Mouse (Mus musculus) megakaryocyte, embryonic 14.5 days (primary cell): ENCODE results near the gene Atp2b4. TPM values are rescaled to one million over a fixed set of nuclear protein-coding genes. Genes with fewer than 3 reads are reported as not detected.
"Not testable (repeated sequence)": the region's sequence is repeated elsewhere in the genome, so short reads cannot be mapped to it uniquely, and the experiment has no call there.

Source experiments
- H3K27me3 ChIP-seq: replicated peaks from 2 replicates; pipeline ENCODE3; 2012; ENCODE audit warnings: inconsistent platforms
- H3K36me3 ChIP-seq: replicated peaks from 2 replicates; pipeline ENCODE3; 2012; ENCODE audit warnings: low read length, inconsistent platforms, mixed read lengths
- H3K4me1 ChIP-seq: 2 replicates; pipeline ENCODE4 v1.6.1; 2012; ENCODE audit warnings: inconsistent platforms
- H3K4me3 ChIP-seq: replicated peaks from 2 replicates; pipeline ENCODE3; 2012; ENCODE audit warnings: moderate library complexity, mild to moderate bottlenecking, inconsistent platforms
- H3K9me3 ChIP-seq: 2 replicates; pipeline ENCODE4 v1.6.1; 2012; ENCODE audit warnings: inconsistent platforms
- FLI1 ChIP-seq: IDR thresholded peaks from 2 replicates; pipeline ENCODE4 v1.6.1; 2012; ENCODE audit warnings: low read length, inconsistent platforms, mixed read lengths
- GATA1 ChIP-seq: IDR thresholded peaks from 3 replicates; pipeline ENCODE4 v1.6.1; 2012; ENCODE audit warnings: mixed read lengths, low read length, inconsistent platforms, borderline replicate concordance
- polyA plus RNA-seq: library from polyadenylated mRNA; stranded (reverse); fragments of >175 nt; gene quantifications from 2 replicates; pipeline ENCODE4 v1.2.3, GENCODE M21; 2012; ENCODE audit warnings: low replicate concordance; ENCODE audit not compliant: insufficient read depth

The Atp2b4 gene
- polyA plus RNA-seq, 1 experiment, result 3.9 TPM

GRCm38 (mm10) chr1:133711376-133711775 lies 89.5 kb downstream of the Atp2b4 start:
- TF ChIP-seq GATA1 (no peak), FLI1 (no peak)
- Histone ChIP-seq H3K36me3 (peaks cover 73% of the 10 kb centered on the region), H3K4me1 (0 out of 2 replicates have a peak, but pooled peaks cover under 1% of the 10 kb centered on the region), H3K4me3 (no peak overlapping the region), H3K9me3 (no peaks in the 10 kb centered on the region), H3K27me3 (no peaks in the 10 kb centered on the region)

- H3K4me3 ChIP-seq, result no peak overlapping the region
- H3K36me3 ChIP-seq, result peaks cover 74% of the 10 kb centered on the region
- H3K9me3 ChIP-seq, result no peaks in the 10 kb centered on the region
- H3K4me1 ChIP-seq, result no peaks in the 10 kb centered on the region
- TF ChIP-seq FLI1 (no peak), GATA1 (no peak)
- H3K27me3 ChIP-seq, result no peaks in the 10 kb centered on the region
Observed at GRCm38 (mm10) chr1:133710895-133711294, 89.9 kb downstream of the Atp2b4 start.

GRCm38 (mm10) chr1:133709292-133709691 lies 91.5 kb downstream of the Atp2b4 start:
- H3K9me3 ChIP-seq, result no peaks in the 10 kb centered on the region
- H3K36me3 ChIP-seq, result peaks cover 68% of the 10 kb centered on the region
- no peak for TF ChIP-seq FLI1
- TF ChIP-seq GATA1, result no peak
- no peak overlapping the region for H3K4me3 ChIP-seq
- H3K27me3 ChIP-seq, result no peaks in the 10 kb centered on the region
- H3K4me1 ChIP-seq, result no peaks in the 10 kb centered on the region

GRCm38 (mm10) chr1:133701824-133702223 lies 99.0 kb downstream of the Atp2b4 start:
- peaks cover 29% of the 10 kb centered on the region for H3K36me3 ChIP-seq
- H3K27me3 ChIP-seq, H3K4me3 ChIP-seq, H3K4me1 ChIP-seq, H3K9me3 ChIP-seq: not testable (repeated sequence)

GRCm38 (mm10) chr1:133697935-133698620 lies 102.8 kb downstream of the Atp2b4 start:
- no peaks in the 10 kb centered on the region for H3K9me3 ChIP-seq
- H3K27me3 ChIP-seq, result no peaks in the 10 kb centered on the region
- H3K36me3 ChIP-seq, result peaks cover 5% of the 10 kb centered on the region
- no peak overlapping the region for H3K4me3 ChIP-seq
- peaks cover 30% of the 10 kb centered on the region for H3K4me1 ChIP-seq
- TF ChIP-seq GATA1 (no peak), FLI1 (no peak)

GRCm38 (mm10) chr1:133695901-133696300 lies 104.9 kb downstream of the Atp2b4 start:
- no peaks in the 10 kb centered on the region for H3K36me3 ChIP-seq
- H3K27me3 ChIP-seq, result no peaks in the 10 kb centered on the region
- H3K4me1 ChIP-seq, result peaks cover 35% of the 10 kb centered on the region
- TF ChIP-seq GATA1 (no peak), FLI1 (no peak)
- H3K4me3 ChIP-seq, result no peak overlapping the region
- H3K9me3 ChIP-seq, result no peaks in the 10 kb centered on the region

GRCm38 (mm10) chr1:133694876-133695275 lies 106.0 kb downstream of the Atp2b4 start:
- H3K4me1 ChIP-seq, result peaks cover 43% of the 10 kb centered on the region
- H3K4me3 ChIP-seq, result peak overlapping the region; percentile 48
- no peaks in the 10 kb centered on the region for H3K36me3 ChIP-seq
- no peaks in the 10 kb centered on the region for H3K9me3 ChIP-seq
- TF ChIP-seq GATA1 (no peak), FLI1 (no peak)
- no peaks in the 10 kb centered on the region for H3K27me3 ChIP-seq

GRCm38 (mm10) chr1:133694301-133694700 lies 106.5 kb downstream of the Atp2b4 start:
- no peaks in the 10 kb centered on the region for H3K27me3 ChIP-seq
- no peaks in the 10 kb centered on the region for H3K36me3 ChIP-seq
- H3K4me3 ChIP-seq, result no peak overlapping the region
- peaks cover 48% of the 10 kb centered on the region for H3K4me1 ChIP-seq
- TF ChIP-seq GATA1 (no peak), FLI1 (no peak)
- H3K9me3 ChIP-seq, result no peaks in the 10 kb centered on the region

GRCm38 (mm10) chr1:133693536-133694114 lies 107.2 kb downstream of the Atp2b4 start:
- no peaks in the 10 kb centered on the region for H3K9me3 ChIP-seq
- H3K4me3 ChIP-seq, result no peak overlapping the region
- H3K36me3 ChIP-seq, result no peaks in the 10 kb centered on the region
- H3K27me3 ChIP-seq, result no peaks in the 10 kb centered on the region
- peaks cover 53% of the 10 kb centered on the region for H3K4me1 ChIP-seq
- no peak for TF ChIP-seq GATA1
- no peak for TF ChIP-seq FLI1

- no peaks in the 10 kb centered on the region for H3K27me3 ChIP-seq
- H3K9me3 ChIP-seq, result no peaks in the 10 kb centered on the region
- no peak overlapping the region for H3K4me3 ChIP-seq
- peaks cover 54% of the 10 kb centered on the region for H3K4me1 ChIP-seq
- no peaks in the 10 kb centered on the region for H3K36me3 ChIP-seq
- TF ChIP-seq GATA1 (no peak), FLI1 (no peak)
Observed at GRCm38 (mm10) chr1:133692195-133692594, 108.6 kb downstream of the Atp2b4 start.

- no peak for TF ChIP-seq FLI1
- no peak for TF ChIP-seq GATA1
- no peak overlapping the region for H3K4me3 ChIP-seq
- no peaks in the 10 kb centered on the region for H3K36me3 ChIP-seq
- H3K4me1 ChIP-seq, result peaks cover 52% of the 10 kb centered on the region
- H3K9me3 ChIP-seq, result no peaks in the 10 kb centered on the region
- no peaks in the 10 kb centered on the region for H3K27me3 ChIP-seq
Observed at GRCm38 (mm10) chr1:133691046-133691445, 109.8 kb downstream of the Atp2b4 start.
